7 mouse cellular contexts compared by ENCODE assay signal in the genomic region with DNA sequence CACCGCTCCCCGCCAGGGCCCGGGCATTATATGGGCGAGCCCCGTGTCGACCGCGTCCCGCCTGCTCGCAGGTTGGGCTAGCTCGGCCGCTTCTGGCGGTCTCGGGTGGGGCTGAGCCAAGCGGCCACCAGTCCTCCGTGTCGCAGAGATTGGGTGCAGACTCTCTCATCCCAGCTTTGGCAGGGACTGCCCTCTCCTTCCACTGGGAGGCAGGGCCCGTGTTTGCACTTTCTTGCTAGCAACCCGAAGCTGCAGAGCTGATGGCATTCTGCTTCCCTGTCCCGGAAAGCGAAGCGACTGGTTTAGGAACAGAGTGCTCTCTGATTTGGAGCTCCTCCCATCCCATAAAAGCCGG. TPM values are rescaled to one million over a fixed set of nuclear protein-coding genes. Genes with fewer than 3 reads are reported as not detected.
DNase-seq lines count a peak whose midpoint lies in the region; ATAC-seq and TF ChIP-seq lines count a peak whose summit lies in the region.

No protein-coding gene starts in this region.

- peak overlapping the region; percentile 86 for H3K9ac ChIP-seq in midbrain, embryonic 14.5 days (replicated peaks; ENCODE audit: low read length)

- H3K36me3 ChIP-seq in testis, adult 2 months (ENCODE audit: control insufficient read depth, insufficient read depth, low read length) = peaks cover 2% of the 10 kb centered on the region
- peaks cover 23% of the 10 kb centered on the region for H3K36me3 ChIP-seq in midbrain, embryonic 14.5 days (ENCODE audit: control insufficient read depth, insufficient read depth, low read length)

- ATAC-seq in midbrain, embryonic 14.5 days (ENCODE audit: low FRiP score, low TSS enrichment) = no peak; the same call in none of the 2 replicates

- no peaks in the 10 kb centered on the region for H3K27me3 ChIP-seq in testis, adult 2 months (ENCODE audit: control insufficient read depth, insufficient read depth, low read length)
- H3K27me3 ChIP-seq in midbrain, embryonic 14.5 days (ENCODE audit: control insufficient read depth, insufficient read depth, low read length) = no peaks in the 10 kb centered on the region

- peak overlapping the region; percentile 98 for H3K4me3 ChIP-seq in testis, adult 2 months (ENCODE audit: control insufficient read depth, low read depth, low read length)
- peak overlapping the region; percentile 84 for H3K4me3 ChIP-seq in midbrain, embryonic 14.5 days (replicated peaks; ENCODE audit: low read depth, low read length)

- TF ChIP-seq CTCF in testis, adult 2 months (IDR thresholded peaks at IDR 0.05; ENCODE audit: control insufficient read depth, insufficient read depth, insufficient replicate concordance, low read depth, low read length) = no peak

- H3K4me2 ChIP-seq in midbrain, embryonic 14.5 days (ENCODE audit: low read length) = peak overlapping the region; percentile 88

- H3K4me1 ChIP-seq in testis, adult 2 months (ENCODE audit: control insufficient read depth, insufficient read depth, low read length) = no peaks in the 10 kb centered on the region
- H3K4me1 ChIP-seq in midbrain, embryonic 14.5 days (ENCODE audit: control insufficient read depth, insufficient read depth, low read length) = peaks cover 13% of the 10 kb centered on the region; the same call in 1 of the 2 replicates

- peak overlapping the region; percentile 96 for H3K27ac ChIP-seq in testis, adult 2 months (ENCODE audit: control insufficient read depth, insufficient read depth, low read depth, low read length)
- H3K27ac ChIP-seq in midbrain, embryonic 14.5 days (replicated peaks; ENCODE audit: low read depth, low read length) = peak overlapping the region; percentile 98

- TF ChIP-seq POLR2A in testis, adult 2 months (IDR thresholded peaks at IDR 0.05; ENCODE audit: control insufficient read depth, low read depth, low read length) = no peak; the same call in 1 of the 2 replicates

- H3K9me3 ChIP-seq in midbrain, embryonic 14.5 days (ENCODE audit: control insufficient read depth, low read length) = no peaks in the 10 kb centered on the region

- no peak for DNase-seq in testis, postnatal 10 days (ENCODE audit: low spot score)
- peak; percentile 67 for DNase-seq in embryo, embryonic 10.5 days (ENCODE audit: low spot score)
- peak; percentile 37 for DNase-seq in hindlimb bud, embryonic 11.5 days (ENCODE audit: extremely low spot score, low read depth, low spot score)
- peak; percentile 75 for DNase-seq in midbrain, embryonic 14.5 days
- no peak for DNase-seq in right cerebral cortex, postnatal 4 days
- no peak for DNase-seq in left cerebral cortex, adult 9 months (ENCODE audit: low spot score in 2 of 2)

- under 1% methylated on average over 23 of the region's 23 CpGs for WGBS in midbrain, embryonic 14.5 days

RNA-seq across cellular contexts. Expression of a gene that starts 0.5 kb away (rescaled TPM):
- polyA plus RNA-seq in testis, adult 2 months (2012; rRNA removed) = 6.6 and 6.9 TPM in 2 replicates
- polyA plus RNA-seq in midbrain, embryonic 14.5 days (2014; fragmentation: Nextera tagmentation; extraction: Ambion mirVana) = 24.2 and 24.7 TPM in 2 replicates

RNA-seq across cellular contexts. Expression of a gene that starts 1.2 kb away (rescaled TPM):
- 84.8 and 97.6 TPM in 2 replicates for polyA plus RNA-seq in testis, adult 2 months (2012; rRNA removed)
- 41.1 and 42.0 TPM in 2 replicates for polyA plus RNA-seq in midbrain, embryonic 14.5 days (2014; fragmentation: Nextera tagmentation; extraction: Ambion mirVana)

Comparison
In these comparisons a context has a peak if more than half of its experiments do, and no peak if none do; other contexts are left out.
1. DNase-seq: peak in embryo, embryonic 10.5 days (single experiment), hindlimb bud, embryonic 11.5 days (single experiment) and midbrain, embryonic 14.5 days (single experiment); none in testis, postnatal 10 days (single experiment), right cerebral cortex, postnatal 4 days (single experiment) and left cerebral cortex, adult 9 months (0 of 2).